In the genomic region with DNA sequence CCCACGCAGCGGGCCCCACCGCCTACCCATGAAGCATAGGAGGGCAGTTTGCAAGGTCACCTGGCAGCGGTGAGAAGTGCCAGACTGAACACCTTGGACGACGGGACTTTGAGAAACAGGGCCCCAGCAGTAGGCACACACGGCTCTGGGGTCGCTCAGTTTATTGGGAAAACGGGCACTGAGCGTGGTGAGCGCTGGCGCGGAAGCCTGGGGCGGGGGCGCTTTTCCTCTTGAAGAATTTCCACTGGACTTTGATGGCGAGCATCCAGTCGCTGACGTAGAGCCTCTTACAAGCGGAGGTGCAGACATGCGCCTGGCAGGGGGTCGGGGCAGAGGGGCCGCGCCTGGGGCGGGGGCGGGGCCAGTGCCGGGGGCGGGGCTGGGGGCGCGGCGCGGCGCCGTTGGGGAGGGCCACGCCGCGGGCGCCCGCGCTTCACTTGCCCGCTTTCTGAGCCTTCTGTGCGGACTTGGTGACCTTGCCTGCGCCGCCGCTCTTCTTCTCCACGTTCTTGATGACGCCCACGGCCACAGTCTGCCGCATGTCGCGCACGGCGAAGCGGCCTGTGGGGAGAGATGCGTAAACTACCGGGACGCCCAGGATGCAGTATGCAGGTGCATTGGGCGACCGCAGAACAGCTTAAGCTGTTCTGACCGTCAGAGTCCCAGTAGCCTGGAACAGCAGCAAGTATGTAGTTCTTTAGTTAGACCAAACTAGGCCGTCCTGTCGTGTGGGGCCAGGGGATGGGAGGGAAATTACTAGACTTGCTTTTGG, we compare ENCODE assay signal across 8 mouse cellular contexts. TPM values are rescaled to one million over a fixed set of nuclear protein-coding genes. Genes with fewer than 3 reads are reported as not detected.
A peak's percentile ranks its signal among the peaks of the same experiment; 100 is the strongest.
DNase-seq lines count a peak whose midpoint lies in the region; ATAC-seq lines count a peak whose summit lies in the region.

No protein-coding gene starts in this region.

- peak overlapping the region; percentile 91 for H3K4me2 ChIP-seq in lung, embryonic 15.5 days

- DNase-seq in adrenal gland, adult 2 months: peak; percentile 40
- no peak for DNase-seq in adrenal gland, postnatal 4 days (ENCODE audit: low spot score in 2 of 2)
- peak; percentile 48 for DNase-seq in Muller cell, postnatal 12 days (ENCODE audit: inconsistent ontology term)
- DNase-seq in forelimb bud, embryonic 11.5 days (ENCODE audit: low read depth, low spot score): peak; percentile 11
- DNase-seq in kidney, adult 8-10 months: peak; percentile 12 to 19
- DNase-seq in right cerebral cortex, postnatal 14 days: peak; percentile 68
- DNase-seq in frontal cortex, postnatal 10 days (ENCODE audit: low spot score in 2 of 2): no peak

- H3K9me3 ChIP-seq in lung, embryonic 15.5 days: no peaks in the 10 kb centered on the region

- H3K36me3 ChIP-seq in lung, embryonic 15.5 days: no peaks in the 10 kb centered on the region

- no peak overlapping the region for H3K27ac ChIP-seq in lung, embryonic 15.5 days

- peak overlapping the region; percentile 38 for H3K4me3 ChIP-seq in lung, embryonic 15.5 days

- 0 out of 2 replicates have a peak overlapping the region, but pooled peaks have one; percentile 9 for H3K9ac ChIP-seq in lung, embryonic 15.5 days

- WGBS in lung, embryonic 15.5 days: under 1% methylated on average over 47 of the region's 61 CpGs

- peaks cover 41% of the 10 kb centered on the region for H3K27me3 ChIP-seq in lung, embryonic 15.5 days

- peaks cover 10% of the 10 kb centered on the region for H3K4me1 ChIP-seq in lung, embryonic 15.5 days

- peak; percentile 60; the same call in 1 of the 2 replicates for ATAC-seq in lung, embryonic 15.5 days (ENCODE audit: borderline replicate concordance, extremely low read depth, low FRiP score, low TSS enrichment)

RNA-seq across cellular contexts. Expression of gene Eef1a2, which starts 9.1 kb away (rescaled TPM):
- total RNA-seq in adrenal gland, adult 2 months (2021): 10 to 100 TPM; 44.0 to 65.9 TPM
- 30.4 and 42.9 TPM in 2 replicates for polyA plus RNA-seq in adrenal gland, adult 2 months (2012; rRNA removed)
- 10 to 100 TPM; 76.3 to 76.6 TPM for total RNA-seq in adrenal gland, postnatal 4 days (2021)
- 0.31 and 0.54 TPM in 2 replicates for polyA plus RNA-seq in lung, embryonic 15.5 days (2015; fragmentation: Nextera tagmentation; extraction: Ambion mirVana)

RNA-seq across cellular contexts. Expression of gene Kcnq2, which starts 12.6 kb away (rescaled TPM):
- 1 to 10 TPM; 5.2 to 5.4 TPM for total RNA-seq in adrenal gland, adult 2 months (2021)
- polyA plus RNA-seq in adrenal gland, adult 2 months (2012; rRNA removed): 2.8 and 3.7 TPM in 2 replicates
- 10 to 100 TPM; 12.8 to 13.5 TPM for total RNA-seq in adrenal gland, postnatal 4 days (2021)
- 0.14 and 0.29 TPM in 2 replicates for polyA plus RNA-seq in lung, embryonic 15.5 days (2015; fragmentation: Nextera tagmentation; extraction: Ambion mirVana)

RNA-seq across cellular contexts. Expression of gene Ppdpf, which starts 39.3 kb away (rescaled TPM):
- total RNA-seq in adrenal gland, adult 2 months (2021): 10 to 100 TPM; 91.1 to 91.9 TPM
- 160 and 197 TPM in 2 replicates for polyA plus RNA-seq in adrenal gland, adult 2 months (2012; rRNA removed)
- 10 to 100 TPM; 91.2 to 93.3 TPM for total RNA-seq in adrenal gland, postnatal 4 days (2021)
- polyA plus RNA-seq in lung, embryonic 15.5 days (2015; fragmentation: Nextera tagmentation; extraction: Ambion mirVana): 317 and 334 TPM in 2 replicates

RNA-seq across cellular contexts. Expression of gene Ptk6, which starts 54.9 kb away (rescaled TPM):
- under 1 TPM in 1 of 2 experiments, not detected in 1; 0.07 TPM for total RNA-seq in adrenal gland, adult 2 months (2021)
- 0.02 TPM in 1 of 2 replicates, not detected in the other for polyA plus RNA-seq in adrenal gland, adult 2 months (2012; rRNA removed)
- total RNA-seq in adrenal gland, postnatal 4 days (2021): not detected
- 0.05 TPM in 2 replicates for polyA plus RNA-seq in lung, embryonic 15.5 days (2015; fragmentation: Nextera tagmentation; extraction: Ambion mirVana)

Comparison
In these comparisons a context has a peak if more than half of its experiments do, and no peak if none do; other contexts are left out.
1. DNase-seq: peak in adrenal gland, adult 2 months (single experiment), Muller cell, postnatal 12 days (single experiment), forelimb bud, embryonic 11.5 days (single experiment), kidney, adult 8-10 months (2 of 2) and right cerebral cortex, postnatal 14 days (single experiment); none in adrenal gland, postnatal 4 days (0 of 2) and frontal cortex, postnatal 10 days (0 of 2).